Mouse (Mus musculus): ENCODE measurements around the gene Igsf3.

- TF ChIP-seq POLR2A (IDR thresholded peaks at IDR 0.05; ENCODE audit: insufficient read depth, low read depth, low read length): no peak
- TF ChIP-seq CTCF (IDR thresholded peaks at IDR 0.05; ENCODE audit: insufficient read depth, low read depth, low read length): no peak
These were observed 34.7 kb downstream of the Igsf3 start for GRCm38 (mm10) chr3:101411626-101412025.

Data from olfactory bulb, adult 2 months (tissue).